Mouse (Mus musculus) small intestine, adult 2 months (tissue): ENCODE measurements around the gene Drd5. TPM values are rescaled to one million over a fixed set of nuclear protein-coding genes. Genes with fewer than 3 reads are reported as not detected.

Source experiments
- H3K27ac ChIP-seq: fragments of 200-500 bp; 2 replicates; pipeline ENCODE4 v1.5.1; 2012; ENCODE audit warnings: low read depth, low read length, control low read depth, inconsistent platforms; ENCODE audit not compliant: insufficient read depth
- H3K27me3 ChIP-seq: fragments of 200-500 bp; 2 replicates; pipeline ENCODE4 v1.6.1; 2012; ENCODE audit warnings: mild to moderate bottlenecking, moderate library complexity, low read length, inconsistent platforms; ENCODE audit not compliant: control insufficient read depth, insufficient read depth
- H3K36me3 ChIP-seq: fragments of 200-500 bp; 2 replicates; pipeline ENCODE4 v1.6.1; 2012; ENCODE audit warnings: mild to moderate bottlenecking, low read length, control low read depth, inconsistent platforms; ENCODE audit not compliant: control insufficient read depth, insufficient read depth
- H3K4me1 ChIP-seq: fragments of 200-500 bp; 2 replicates; pipeline ENCODE4 v1.6.1; 2012; ENCODE audit warnings: low read length, inconsistent platforms, mixed read lengths; ENCODE audit not compliant: control insufficient read depth, insufficient read depth, insufficient read length
- H3K4me3 ChIP-seq: fragments of 200-500 bp; 2 replicates; pipeline ENCODE4 v1.5.1; 2012; ENCODE audit warnings: low read depth, mild to moderate bottlenecking, control low read depth, inconsistent platforms, low read length, moderate library complexity
- CTCF ChIP-seq: fragments of 200-500 bp; IDR thresholded peaks from 2 replicates; pipeline ENCODE4 v1.5.1; 2012; ENCODE audit warnings: low read depth, mild to moderate bottlenecking, control low read depth, inconsistent platforms, low read length, moderate library complexity, mixed read lengths; ENCODE audit not compliant: insufficient replicate concordance, insufficient read length; ENCODE audit errors: extremely low read depth
- POLR2A ChIP-seq: fragments of 200-500 bp; IDR thresholded peaks from 2 replicates; pipeline ENCODE4 v1.6.1; 2012; ENCODE audit warnings: low read depth, mild to moderate bottlenecking, control low read depth, inconsistent platforms, low read length, moderate library complexity
- WGBS: fragments of 180-500 bp; shearing (Covaris S2); methylation state at CpG from one replicate; pipeline ENCODE4 v1.1.7; 2018; 5-methylcytosine and 5-hydroxymethylcytosine counted together
- polyA plus RNA-seq: library from polyadenylated mRNA; depleted of rRNA; stranded (reverse); fragments of >200 nt; gene quantifications from 2 replicates; pipeline ENCODE4 v1.2.3, GENCODE M21; 2012

Gene Drd5
- polyA plus RNA-seq, 1 experiment: not detected

GRCm38 (mm10) chr5:38277936-38278600, 41.1 kb upstream of the Drd5 start:
- Histone ChIP-seq H3K27ac (no peak overlapping the region), H3K27me3 (peaks cover 30% of the 10 kb centered on the region), H3K36me3 (no peaks in the 10 kb centered on the region), H3K4me3 (no peak overlapping the region), H3K4me1 (peaks cover 15% of the 10 kb centered on the region)
- 13% methylated on average over 12 of the region's 12 CpGs for WGBS
- TF ChIP-seq CTCF: no peak
- no peak for TF ChIP-seq POLR2A

GRCm38 (mm10) chr5:38280075-38280474, 39.1 kb upstream of the Drd5 start:
- Histone ChIP-seq H3K27me3 (peaks cover 30% of the 10 kb centered on the region), H3K4me1 (peaks cover 12% of the 10 kb centered on the region), H3K27ac (no peak overlapping the region), H3K4me3 (no peak overlapping the region), H3K36me3 (no peaks in the 10 kb centered on the region)
- 23% methylated on average over 1 of the region's 1 CpGs for WGBS
- TF ChIP-seq POLR2A (no peak), CTCF (no peak)

- H3K4me1 ChIP-seq: no peaks in the 10 kb centered on the region
- H3K36me3 ChIP-seq: no peaks in the 10 kb centered on the region
- 70% methylated on average over 9 of the region's 9 CpGs for WGBS
- H3K27ac ChIP-seq: no peak overlapping the region
- no peak overlapping the region for H3K4me3 ChIP-seq
- TF ChIP-seq CTCF: no peak
- TF ChIP-seq POLR2A: no peak
- no peaks in the 10 kb centered on the region for H3K27me3 ChIP-seq
Observed at GRCm38 (mm10) chr5:38285724-38286123, 33.4 kb upstream of the Drd5 start.

DNA sequence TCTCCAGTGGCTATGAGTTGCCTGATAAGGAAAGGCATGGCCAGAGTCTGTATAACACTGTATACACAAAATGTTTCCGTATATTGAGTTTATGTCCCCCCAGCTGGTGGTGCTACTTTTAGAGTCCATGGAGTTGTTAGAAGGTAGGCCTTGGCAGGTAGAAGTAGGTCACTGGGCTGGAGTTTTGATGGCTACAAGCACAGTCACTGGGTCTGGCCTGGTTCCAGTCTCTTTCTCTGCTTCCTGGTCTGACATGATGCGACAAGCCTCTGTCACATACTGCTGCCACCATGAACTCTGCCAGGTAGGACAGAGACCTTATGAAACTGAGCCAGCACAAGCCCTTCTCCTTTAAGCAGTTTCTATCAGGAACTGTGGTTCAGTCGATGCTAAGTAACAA, 30.7 kb upstream of the Drd5 start:
- TF ChIP-seq CTCF: no peak
- no peak for TF ChIP-seq POLR2A
- Histone ChIP-seq H3K27ac (no peak overlapping the region), H3K4me1 (no peaks in the 10 kb centered on the region), H3K27me3 (no peaks in the 10 kb centered on the region), H3K4me3 (no peak overlapping the region), H3K36me3 (no peaks in the 10 kb centered on the region)
- 73% methylated on average over 3 of the region's 3 CpGs for WGBS

- WGBS: 84% methylated on average over 12 of the region's 12 CpGs
- Histone ChIP-seq H3K27ac (no peak overlapping the region), H3K4me3 (no peak overlapping the region), H3K36me3 (no peaks in the 10 kb centered on the region), H3K4me1 (no peaks in the 10 kb centered on the region), H3K27me3 (no peaks in the 10 kb centered on the region)
- TF ChIP-seq POLR2A (no peak), CTCF (no peak)
Observed at GRCm38 (mm10) chr5:38301761-38302411, 17.3 kb upstream of the Drd5 start.

- Histone ChIP-seq H3K27me3 (no peaks in the 10 kb centered on the region), H3K27ac (no peak overlapping the region), H3K36me3 (no peaks in the 10 kb centered on the region), H3K4me1 (no peaks in the 10 kb centered on the region), H3K4me3 (no peak overlapping the region)
- 30% methylated on average over 12 of the region's 12 CpGs for WGBS
- TF ChIP-seq CTCF (no peak), POLR2A (no peak)
Observed at GRCm38 (mm10) chr5:38302651-38303050, 16.5 kb upstream of the Drd5 start.

DNA sequence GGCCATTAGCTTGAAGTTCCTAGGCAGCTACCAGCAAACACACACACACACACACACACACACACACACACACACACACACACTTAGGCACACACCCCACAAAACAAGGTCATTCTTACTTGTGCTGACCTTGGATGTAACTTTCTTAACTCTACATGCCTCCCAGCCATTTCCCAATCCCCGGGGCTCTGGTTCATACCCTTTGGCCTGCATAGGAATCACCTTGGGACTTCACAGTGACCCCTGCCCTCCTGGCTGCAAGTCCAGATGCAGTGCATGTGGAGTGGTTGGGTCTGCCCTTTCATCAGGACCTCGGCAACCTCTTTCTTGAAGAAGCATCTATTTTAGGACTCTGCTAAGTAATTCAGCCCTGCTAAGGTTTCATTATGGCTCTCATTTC, 13.9 kb upstream of the Drd5 start:
- Histone ChIP-seq H3K4me3 (no peak overlapping the region), H3K27ac (no peak overlapping the region), H3K36me3 (no peaks in the 10 kb centered on the region), H3K4me1 (no peaks in the 10 kb centered on the region), H3K27me3 (peaks cover 2% of the 10 kb centered on the region; the same call in 1 of the 2 replicates)
- 70% methylated on average over 2 of the region's 2 CpGs for WGBS
- TF ChIP-seq POLR2A (no peak), CTCF (no peak)
